Mouse (Mus musculus) bone marrow macrophage, adult 2 months (primary cell): ENCODE results near the gene Pmepa1.

Experiments
- CTCF ChIP-seq: IDR thresholded peaks from 2 replicates; pipeline ENCODE4 v1.5.1; 2012; ENCODE audit warnings: low read depth, mild to moderate bottlenecking, low read length, moderate library complexity
- POLR2A ChIP-seq: IDR thresholded peaks from 2 replicates; pipeline ENCODE4 v1.6.1; 2012; ENCODE audit warnings: mild to moderate bottlenecking, low read depth, low read length, borderline replicate concordance

- TF ChIP-seq CTCF (no peak), POLR2A (no peak)
Measured at GRCm38 (mm10) chr2:173204671-173205070, 71.7 kb downstream of the Pmepa1 start.
